Mouse (Mus musculus) heart, embryonic 10.5 days (tissue): ENCODE results near the gene Arl16. TPM values are rescaled to one million over a fixed set of nuclear protein-coding genes. Genes with fewer than 3 reads are reported as not detected.

Experiments used
- DNase-seq: peaks from one replicate; pipeline ENCODE4 v3.0.0-alpha.2; 2017; ENCODE audit warnings: low spot score
- H3K27ac ChIP-seq: fragments of 300-500 bp; sonication (generic); 2 replicates; pipeline ENCODE4 v1.5.1; 2016; ENCODE audit warnings: mild to moderate bottlenecking
- H3K27me3 ChIP-seq: fragments of 300-500 bp; sonication (generic); 2 replicates; pipeline ENCODE4 v1.6.1; 2016; ENCODE audit warnings: mild to moderate bottlenecking; ENCODE audit not compliant: poor library complexity, insufficient read depth, severe bottlenecking
- H3K36me3 ChIP-seq: fragments of 300-500 bp; sonication (generic); 2 replicates; pipeline ENCODE4 v1.6.1; 2016; ENCODE audit warnings: mild to moderate bottlenecking, moderate library complexity
- H3K4me1 ChIP-seq: fragments of 300-500 bp; sonication (generic); 2 replicates; pipeline ENCODE4 v1.6.1; 2016; ENCODE audit warnings: mild to moderate bottlenecking
- H3K4me3 ChIP-seq: fragments of 300-500 bp; sonication (generic); 2 replicates; pipeline ENCODE4 v1.5.1; 2016; ENCODE audit warnings: mild to moderate bottlenecking, moderate library complexity
- H3K9me3 ChIP-seq: fragments of 300-500 bp; sonication (generic); 2 replicates; pipeline ENCODE4 v1.6.1; 2016; ENCODE audit warnings: mild to moderate bottlenecking, moderate library complexity
- WGBS: fragments of 180-500 bp; shearing (Covaris S2); methylation state at CpG from one replicate; pipeline ENCODE4 v1.1.7; 2016; 5-methylcytosine and 5-hydroxymethylcytosine counted together
- polyA plus RNA-seq: library from polyadenylated mRNA; unstranded; fragments of >200 nt; fragmentation: Nextera tagmentation; extraction: Ambion mirVana; gene quantifications from 2 replicates; pipeline ENCODE4 v1.2.1, GENCODE M21; 2016

Gene Arl16
- polyA plus RNA-seq, 1 experiment from 2014 or later: 52.2 TPM

- peaks cover 33% of the 10 kb centered on the region for H3K36me3 ChIP-seq
- WGBS: 67% methylated on average over 6 of the region's 6 CpGs
- H3K4me3 ChIP-seq: no peak overlapping the region
- no peaks in the 10 kb centered on the region for H3K9me3 ChIP-seq
- no peak overlapping the region for H3K27ac ChIP-seq
- peaks cover 8% of the 10 kb centered on the region; the same call in 1 of the 2 replicates for H3K4me1 ChIP-seq
- H3K27me3 ChIP-seq: no peaks in the 10 kb centered on the region
- no peak for DNase-seq
Observed at GRCm38 (mm10) chr11:120501018-120501417, 33.6 kb upstream of the Arl16 start.

- 20% methylated on average over 3 of the region's 3 CpGs for WGBS
- H3K27ac ChIP-seq: no peak overlapping the region
- H3K4me3 ChIP-seq: no peak overlapping the region
- H3K9me3 ChIP-seq: no peaks in the 10 kb centered on the region
- peaks cover 39% of the 10 kb centered on the region for H3K36me3 ChIP-seq
- no peaks in the 10 kb centered on the region for H3K27me3 ChIP-seq
- no peak for DNase-seq
- peaks cover 8% of the 10 kb centered on the region; the same call in 1 of the 2 replicates for H3K4me1 ChIP-seq
Observed at GRCm38 (mm10) chr11:120500357-120500756, 33.0 kb upstream of the Arl16 start.

GRCm38 (mm10) chr11:120499894-120500293 lies 32.5 kb upstream of the Arl16 start:
- H3K9me3 ChIP-seq: no peaks in the 10 kb centered on the region
- H3K4me1 ChIP-seq: peaks cover 8% of the 10 kb centered on the region; the same call in 1 of the 2 replicates
- peaks cover 44% of the 10 kb centered on the region for H3K36me3 ChIP-seq
- H3K27ac ChIP-seq: no peak overlapping the region
- DNase-seq: no peak
- no peaks in the 10 kb centered on the region for H3K27me3 ChIP-seq
- H3K4me3 ChIP-seq: no peak overlapping the region
- WGBS: 76% methylated on average over 6 of the region's 6 CpGs

- DNase-seq: no peak
- Histone ChIP-seq H3K9me3 (no peaks in the 10 kb centered on the region), H3K27me3 (no peaks in the 10 kb centered on the region), H3K27ac (no peak overlapping the region), H3K4me1 (peaks cover 12% of the 10 kb centered on the region; the same call in 1 of the 2 replicates), H3K4me3 (no peak overlapping the region), H3K36me3 (peaks cover 54% of the 10 kb centered on the region)
- 79% methylated on average over 5 of the region's 5 CpGs for WGBS
Observed at GRCm38 (mm10) chr11:120498891-120499290, 31.5 kb upstream of the Arl16 start.

- H3K9me3 ChIP-seq: no peaks in the 10 kb centered on the region
- no peak overlapping the region for H3K4me3 ChIP-seq
- no peak overlapping the region for H3K27ac ChIP-seq
- H3K36me3 ChIP-seq: peaks cover 55% of the 10 kb centered on the region
- no peaks in the 10 kb centered on the region for H3K27me3 ChIP-seq
- H3K4me1 ChIP-seq: peaks cover 17% of the 10 kb centered on the region
- DNase-seq: no peak
- 92% methylated on average over 12 of the region's 12 CpGs for WGBS
Observed at GRCm38 (mm10) chr11:120498226-120498625, 30.8 kb upstream of the Arl16 start.

GRCm38 (mm10) chr11:120497436-120497835 lies 30.0 kb upstream of the Arl16 start:
- Histone ChIP-seq H3K9me3 (no peaks in the 10 kb centered on the region), H3K27ac (no peak overlapping the region; the same call in 1 of the 2 replicates), H3K36me3 (peaks cover 55% of the 10 kb centered on the region), H3K4me3 (no peak overlapping the region), H3K4me1 (peaks cover 25% of the 10 kb centered on the region), H3K27me3 (no peaks in the 10 kb centered on the region)
- WGBS: 87% methylated on average over 3 of the region's 3 CpGs
- no peak for DNase-seq

GRCm38 (mm10) chr11:120493911-120494310 lies 26.5 kb upstream of the Arl16 start:
- H3K36me3 ChIP-seq: peaks cover 61% of the 10 kb centered on the region
- no peaks in the 10 kb centered on the region for H3K27me3 ChIP-seq
- H3K4me3 ChIP-seq: no peak overlapping the region
- DNase-seq: no peak
- H3K4me1 ChIP-seq: peaks cover 43% of the 10 kb centered on the region
- H3K9me3 ChIP-seq: no peaks in the 10 kb centered on the region
- no peak overlapping the region for H3K27ac ChIP-seq
- WGBS: 79% methylated on average over 3 of the region's 3 CpGs

- Histone ChIP-seq H3K36me3 (peaks cover 61% of the 10 kb centered on the region), H3K27me3 (no peaks in the 10 kb centered on the region), H3K9me3 (no peaks in the 10 kb centered on the region), H3K4me1 (peaks cover 43% of the 10 kb centered on the region), H3K27ac (peak overlapping the region; percentile 92; the same call in 1 of the 2 replicates), H3K4me3 (peak overlapping the region; percentile 89)
- DNase-seq: no peak
- WGBS: 60% methylated on average over 3 of the region's 3 CpGs
Observed at GRCm38 (mm10) chr11:120493351-120493750, 25.9 kb upstream of the Arl16 start.

GRCm38 (mm10) chr11:120492878-120493203 lies 25.4 kb upstream of the Arl16 start:
- peaks cover 40% of the 10 kb centered on the region for H3K4me1 ChIP-seq
- DNase-seq: no peak
- no peaks in the 10 kb centered on the region for H3K27me3 ChIP-seq
- 29% methylated on average over 3 of the region's 3 CpGs for WGBS
- H3K36me3 ChIP-seq: peaks cover 61% of the 10 kb centered on the region
- no peaks in the 10 kb centered on the region for H3K9me3 ChIP-seq
- peak overlapping the region; percentile 92 for H3K27ac ChIP-seq
- H3K4me3 ChIP-seq: peak overlapping the region; percentile 89

- H3K27ac ChIP-seq: peak overlapping the region; percentile 92
- peak; percentile 93 for DNase-seq
- peaks cover 61% of the 10 kb centered on the region for H3K36me3 ChIP-seq
- under 1% methylated on average over 48 of the region's 48 CpGs for WGBS
- H3K4me3 ChIP-seq: peak overlapping the region; percentile 89
- H3K9me3 ChIP-seq: no peaks in the 10 kb centered on the region
- no peaks in the 10 kb centered on the region for H3K27me3 ChIP-seq
- H3K4me1 ChIP-seq: peaks cover 40% of the 10 kb centered on the region
Observed at GRCm38 (mm10) chr11:120492024-120492877, 24.8 kb upstream of the Arl16 start.

- Histone ChIP-seq H3K27me3 (no peaks in the 10 kb centered on the region), H3K27ac (peak within 1 kb of the TSS; percentile 92), H3K4me3 (peak within 1 kb of the TSS; percentile 89), H3K9me3 (no peaks in the 10 kb centered on the region), H3K36me3 (peaks cover 61% of the 10 kb centered on the region), H3K4me1 (peaks cover 40% of the 10 kb centered on the region)
- WGBS: under 1% methylated on average over 35 of the region's 35 CpGs
- DNase-seq: peak; percentile 95
Observed at GRCm38 (mm10) chr11:120491317-120492023, 24.1 kb upstream of the Arl16 start, which contains the start of gene Slc25a10. Slc25a10 (plus strand) TSS chr11:120491840.

- DNase-seq: no peak
- no peaks in the 10 kb centered on the region for H3K27me3 ChIP-seq
- peaks cover 45% of the 10 kb centered on the region for H3K4me1 ChIP-seq
- H3K9me3 ChIP-seq: no peaks in the 10 kb centered on the region
- peaks cover 60% of the 10 kb centered on the region for H3K36me3 ChIP-seq
- peak overlapping the region; percentile 89; the same call in 1 of the 2 replicates for H3K4me3 ChIP-seq
- no peak overlapping the region for H3K27ac ChIP-seq
- WGBS: 35% methylated on average over 4 of the region's 4 CpGs
Observed at GRCm38 (mm10) chr11:120490291-120491046, 23.1 kb upstream of the Arl16 start.
